Mouse (Mus musculus): ENCODE data around the gene Gm1043. TPM values are rescaled to one million over a fixed set of nuclear protein-coding genes. Genes with fewer than 3 reads are reported as not detected.

The Gm1043 gene
- polyA plus RNA-seq, 1 experiment from 2014 or later = not detected

- H3K27me3 ChIP-seq (ENCODE audit: control insufficient read depth, insufficient read depth, low read depth, low read length) = no peaks in the 10 kb centered on the region
- H3K27ac ChIP-seq (ENCODE audit: low read length) = no peak overlapping the region
- H3K9me3 ChIP-seq (replicated peaks; ENCODE audit: control insufficient read depth, low read length) = no peaks in the 10 kb centered on the region
- 12% methylated on average over 5 of the region's 5 CpGs for WGBS (ENCODE audit: insufficient replicate concordance)
- no peak overlapping the region for H3K4me3 ChIP-seq (ENCODE audit: low read depth, low read length)
- no peak overlapping the region for H3K9ac ChIP-seq (ENCODE audit: low read depth, low read length)
- no peaks in the 10 kb centered on the region for H3K36me3 ChIP-seq (ENCODE audit: control insufficient read depth, insufficient read depth)
- no peaks in the 10 kb centered on the region for H3K4me1 ChIP-seq (ENCODE audit: control insufficient read depth, low read depth, low read length)
- no peak overlapping the region for H3K4me2 ChIP-seq (ENCODE audit: low read depth, low read length)
- no peak for ATAC-seq (ENCODE audit: low read depth)
Measured at GRCm38 (mm10) chr5:37046791-37047190, 38.4 kb upstream of the Gm1043 start.

- no peak overlapping the region for H3K27ac ChIP-seq (ENCODE audit: low read length)
- H3K36me3 ChIP-seq (ENCODE audit: control insufficient read depth, insufficient read depth) = no peaks in the 10 kb centered on the region
- no peak overlapping the region for H3K4me2 ChIP-seq (ENCODE audit: low read depth, low read length)
- H3K9ac ChIP-seq (ENCODE audit: low read depth, low read length) = no peak overlapping the region
- H3K27me3 ChIP-seq (ENCODE audit: control insufficient read depth, insufficient read depth, low read depth, low read length) = no peaks in the 10 kb centered on the region
- 42% methylated on average over 17 of the region's 17 CpGs for WGBS (ENCODE audit: insufficient replicate concordance)
- H3K4me3 ChIP-seq (ENCODE audit: low read depth, low read length) = no peak overlapping the region
- H3K9me3 ChIP-seq (replicated peaks; ENCODE audit: control insufficient read depth, low read length) = no peaks in the 10 kb centered on the region
- H3K4me1 ChIP-seq (ENCODE audit: control insufficient read depth, low read depth, low read length) = no peaks in the 10 kb centered on the region
- ATAC-seq (ENCODE audit: low read depth) = no peak
Measured at GRCm38 (mm10) chr5:37047206-37047915, 37.8 kb upstream of the Gm1043 start.

- no peaks in the 10 kb centered on the region for H3K4me1 ChIP-seq (ENCODE audit: control insufficient read depth, low read depth, low read length)
- no peak overlapping the region for H3K9ac ChIP-seq (ENCODE audit: low read depth, low read length)
- H3K36me3 ChIP-seq (ENCODE audit: control insufficient read depth, insufficient read depth) = no peaks in the 10 kb centered on the region
- no peak for ATAC-seq (ENCODE audit: low read depth)
- H3K27ac ChIP-seq (ENCODE audit: low read length) = no peak overlapping the region
- H3K27me3 ChIP-seq (ENCODE audit: control insufficient read depth, insufficient read depth, low read depth, low read length) = no peaks in the 10 kb centered on the region
- H3K9me3 ChIP-seq (replicated peaks; ENCODE audit: control insufficient read depth, low read length) = no peaks in the 10 kb centered on the region
- no peak overlapping the region for H3K4me2 ChIP-seq (ENCODE audit: low read depth, low read length)
- no peak overlapping the region for H3K4me3 ChIP-seq (ENCODE audit: low read depth, low read length)
- WGBS (ENCODE audit: insufficient replicate concordance) = 42% methylated on average over 7 of the region's 7 CpGs
Measured at GRCm38 (mm10) chr5:37047992-37048391, 37.2 kb upstream of the Gm1043 start.

- Histone ChIP-seq H3K4me2 (ENCODE audit: low read depth, low read length) (no peak overlapping the region), H3K4me1 (ENCODE audit: control insufficient read depth, low read depth, low read length) (no peaks in the 10 kb centered on the region), H3K27ac (ENCODE audit: low read length) (no peak overlapping the region), H3K27me3 (ENCODE audit: control insufficient read depth, insufficient read depth, low read depth, low read length) (no peaks in the 10 kb centered on the region), H3K36me3 (ENCODE audit: control insufficient read depth, insufficient read depth) (no peaks in the 10 kb centered on the region), H3K9me3 (replicated peaks; ENCODE audit: control insufficient read depth, low read length) (no peaks in the 10 kb centered on the region), H3K9ac (ENCODE audit: low read depth, low read length) (no peak overlapping the region), H3K4me3 (ENCODE audit: low read depth, low read length) (no peak overlapping the region)
- no peak for ATAC-seq (ENCODE audit: low read depth)
- 70% methylated on average over 2 of the region's 2 CpGs for WGBS (ENCODE audit: insufficient replicate concordance)
Measured at GRCm38 (mm10) chr5:37049111-37049510, 36.1 kb upstream of the Gm1043 start.

- no peaks in the 10 kb centered on the region for H3K27me3 ChIP-seq (ENCODE audit: control insufficient read depth, insufficient read depth, low read depth, low read length)
- no peak overlapping the region for H3K4me3 ChIP-seq (ENCODE audit: low read depth, low read length)
- H3K27ac ChIP-seq (ENCODE audit: low read length) = no peak overlapping the region
- no peaks in the 10 kb centered on the region for H3K36me3 ChIP-seq (ENCODE audit: control insufficient read depth, insufficient read depth)
- no peak overlapping the region for H3K9ac ChIP-seq (ENCODE audit: low read depth, low read length)
- no peaks in the 10 kb centered on the region for H3K4me1 ChIP-seq (ENCODE audit: control insufficient read depth, low read depth, low read length)
- H3K9me3 ChIP-seq (replicated peaks; ENCODE audit: control insufficient read depth, low read length) = no peaks in the 10 kb centered on the region
- H3K4me2 ChIP-seq (ENCODE audit: low read depth, low read length) = 0 out of 2 replicates have a peak overlapping the region, but pooled peaks have one; percentile 4
- no peak for ATAC-seq (ENCODE audit: low read depth)
- 22% methylated on average over 9 of the region's 9 CpGs for WGBS (ENCODE audit: insufficient replicate concordance)
Measured at GRCm38 (mm10) chr5:37050521-37051373, 34.4 kb upstream of the Gm1043 start.

GRCm38 (mm10) chr5:37051374-37052100 lies 33.6 kb upstream of the Gm1043 start:
- Histone ChIP-seq H3K27me3 (ENCODE audit: control insufficient read depth, insufficient read depth, low read depth, low read length) (no peaks in the 10 kb centered on the region), H3K27ac (ENCODE audit: low read length) (no peak overlapping the region), H3K9me3 (replicated peaks; ENCODE audit: control insufficient read depth, low read length) (no peaks in the 10 kb centered on the region), H3K4me1 (ENCODE audit: control insufficient read depth, low read depth, low read length) (no peaks in the 10 kb centered on the region), H3K9ac (ENCODE audit: low read depth, low read length) (no peak overlapping the region), H3K4me3 (ENCODE audit: low read depth, low read length) (no peak overlapping the region), H3K4me2 (ENCODE audit: low read depth, low read length) (peak overlapping the region; percentile 20; the same call in 1 of the 2 replicates), H3K36me3 (ENCODE audit: control insufficient read depth, insufficient read depth) (no peaks in the 10 kb centered on the region)
- 32% methylated on average over 16 of the region's 16 CpGs for WGBS (ENCODE audit: insufficient replicate concordance)
- ATAC-seq (ENCODE audit: low read depth) = no peak

GRCm38 (mm10) chr5:37052846-37053245 lies 32.3 kb upstream of the Gm1043 start:
- H3K4me1 ChIP-seq (ENCODE audit: control insufficient read depth, low read depth, low read length) = no peaks in the 10 kb centered on the region
- no peaks in the 10 kb centered on the region for H3K27me3 ChIP-seq (ENCODE audit: control insufficient read depth, insufficient read depth, low read depth, low read length)
- no peak overlapping the region for H3K27ac ChIP-seq (ENCODE audit: low read length)
- WGBS (ENCODE audit: insufficient replicate concordance) = 64% methylated on average over 5 of the region's 5 CpGs
- ATAC-seq (ENCODE audit: low read depth) = no peak
- H3K4me3 ChIP-seq (ENCODE audit: low read depth, low read length) = no peak overlapping the region
- no peaks in the 10 kb centered on the region for H3K36me3 ChIP-seq (ENCODE audit: control insufficient read depth, insufficient read depth)
- H3K9ac ChIP-seq (ENCODE audit: low read depth, low read length) = no peak overlapping the region
- no peaks in the 10 kb centered on the region for H3K9me3 ChIP-seq (replicated peaks; ENCODE audit: control insufficient read depth, low read length)
- no peak overlapping the region for H3K4me2 ChIP-seq (ENCODE audit: low read depth, low read length)

- Histone ChIP-seq H3K9ac (ENCODE audit: low read depth, low read length) (no peak overlapping the region), H3K4me1 (ENCODE audit: control insufficient read depth, low read depth, low read length) (no peaks in the 10 kb centered on the region), H3K36me3 (ENCODE audit: control insufficient read depth, insufficient read depth) (no peaks in the 10 kb centered on the region), H3K4me2 (ENCODE audit: low read depth, low read length) (no peak overlapping the region), H3K27me3 (ENCODE audit: control insufficient read depth, insufficient read depth, low read depth, low read length) (no peaks in the 10 kb centered on the region), H3K9me3 (replicated peaks; ENCODE audit: control insufficient read depth, low read length) (no peaks in the 10 kb centered on the region), H3K27ac (ENCODE audit: low read length) (no peak overlapping the region), H3K4me3 (ENCODE audit: low read depth, low read length) (no peak overlapping the region)
- no peak for ATAC-seq (ENCODE audit: low read depth)
- WGBS (ENCODE audit: insufficient replicate concordance) = 57% methylated on average over 1 of the region's 1 CpGs
Measured at GRCm38 (mm10) chr5:37055789-37056188, 29.4 kb upstream of the Gm1043 start.

Data from liver, embryonic 16.5 days (tissue).